16 mouse cellular contexts compared by ENCODE assay signal in the genomic region with DNA sequence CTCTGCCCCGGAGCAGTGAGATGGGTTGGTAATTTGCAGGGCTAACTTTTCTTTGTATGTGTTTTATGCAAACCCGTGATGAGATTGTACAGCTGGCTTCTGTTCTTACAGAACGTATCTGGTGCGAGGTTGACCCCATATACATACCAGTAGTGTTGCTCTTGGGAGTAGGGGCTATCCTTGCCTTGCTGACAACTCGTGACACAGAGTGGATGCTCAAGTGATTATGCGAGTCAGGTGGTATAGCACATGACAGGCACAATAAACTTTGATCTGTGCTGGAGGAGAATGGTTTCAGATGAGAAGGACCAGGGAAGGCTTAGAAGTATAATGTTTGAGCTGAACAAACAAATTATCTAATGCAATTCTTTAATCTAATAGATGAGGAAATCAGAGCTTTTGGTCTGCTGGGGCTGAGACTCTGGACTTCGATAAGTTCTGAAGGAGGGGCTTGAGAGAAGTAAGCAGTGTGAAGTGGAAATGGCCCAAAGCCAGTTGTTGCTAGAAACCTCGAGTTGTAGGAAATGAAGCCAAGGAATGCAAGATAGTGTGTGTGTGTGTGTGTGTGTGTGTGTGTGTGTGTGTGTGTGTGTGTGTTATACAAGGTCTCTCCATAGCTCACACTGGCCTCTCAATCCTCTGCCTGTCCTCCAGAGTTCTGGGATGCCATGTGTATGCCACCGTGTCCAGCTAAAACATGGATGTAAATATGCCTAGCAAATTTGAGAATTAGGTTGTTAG.
DNase-seq lines count a peak whose midpoint lies in the region; ATAC-seq and TF ChIP-seq lines count a peak whose summit lies in the region.
"Had no signal": no experiment of that assay in that cellular context is flagged by ENCODE, and none has a peak within 500 bp of the region (broad histone marks: within the 10 kb centered on the region; RNA-seq: fewer than 3 reads in every experiment).

No protein-coding gene starts in this region.

- H3K27me3 ChIP-seq in heart, embryonic 14.5 days (ENCODE audit: control insufficient read depth, insufficient read depth, low read length), result no peaks in the 10 kb centered on the region
- H3K27me3 ChIP-seq in MEL (ENCODE audit: control insufficient read depth in 1 of 2, insufficient read depth in 2 of 2, low read length in 2 of 2), result no peaks in the 10 kb centered on the region
- H3K27me3 ChIP-seq in lung, postnatal 0 days (replicated peaks; ENCODE audit: insufficient read depth, low read length), result no peaks in the 10 kb centered on the region
- no peaks in the 10 kb centered on the region for H3K27me3 ChIP-seq in hindbrain, embryonic 10.5 days (ENCODE audit: insufficient read depth, poor library complexity, severe bottlenecking)
- H3K27me3 ChIP-seq: limb, embryonic 15.5 days; neural tube, embryonic 13.5 days had no signal

- no peak for TF ChIP-seq EP300 in MEL (IDR thresholded peaks at IDR 0.05; ENCODE audit: low read depth in 1 of 2, low read length in 2 of 2)
- no peak for TF ChIP-seq EP300 in lung, postnatal 0 days (IDR thresholded peaks at IDR 0.05)

- no peak overlapping the region for H3K27ac ChIP-seq in heart, embryonic 14.5 days (replicated peaks in 1 of 2; ENCODE audit: control insufficient read depth in 1 of 2, insufficient read depth in 1 of 2, low read depth in 2 of 2, low read length in 2 of 2)
- no peak overlapping the region for H3K27ac ChIP-seq in MEL (ENCODE audit: control insufficient read depth, low read depth, low read length)
- H3K27ac ChIP-seq in lung, postnatal 0 days (ENCODE audit: low read length), result no peak overlapping the region
- H3K27ac ChIP-seq in hindbrain, embryonic 10.5 days, result no peak overlapping the region
- H3K27ac ChIP-seq: layer of hippocampus, adult 2 months; limb, embryonic 15.5 days; neural tube, embryonic 13.5 days had no signal

- TF ChIP-seq CTCF in MEL (IDR thresholded peaks at IDR 0.05 in 2 of 3, conservative IDR thresholded peaks at IDR 0.05 in 1 of 3; ENCODE audit: control insufficient read depth in 1 of 3, insufficient read depth in 1 of 3, low read depth in 2 of 3, low read length in 3 of 3, poor library complexity in 1 of 3, severe bottlenecking in 1 of 3), result no peak
- TF ChIP-seq CTCF in brain, embryonic 14.5 days (IDR thresholded peaks at IDR 0.05; ENCODE audit: borderline replicate concordance, extremely low read depth, insufficient read depth, insufficient read length), result no peak
- TF ChIP-seq CTCF in lung, postnatal 0 days (IDR thresholded peaks at IDR 0.05), result no peak

- H3K79me2 ChIP-seq in MEL (ENCODE audit: control insufficient read depth, insufficient read depth, low read length, poor library complexity), result no peaks in the 10 kb centered on the region

- no peak for TF ChIP-seq RAD21 in MEL (IDR thresholded peaks at IDR 0.05; ENCODE audit: low read depth, low read length)

- peak; percentile 38; the same call in 1 of the 2 replicates for ATAC-seq in heart, embryonic 14.5 days (ENCODE audit: insufficient number of reproducible peaks, insufficient read depth, low FRiP score, low read depth)
- peak; percentile 48 for ATAC-seq in lung, postnatal 0 days
- no peak for ATAC-seq in granulocyte monocyte progenitor cell, adult 5-6 weeks (replicated peaks; ENCODE audit: poor library complexity, severe bottlenecking)
- ATAC-seq: inflammation-experienced regulatory T-cells, adult 6 months had no signal

- no peaks in the 10 kb centered on the region for H3K9me3 ChIP-seq in heart, embryonic 14.5 days (ENCODE audit: control insufficient read depth, low read length)
- no peaks in the 10 kb centered on the region for H3K9me3 ChIP-seq in MEL (replicated peaks; ENCODE audit: insufficient read depth, low read length)
- H3K9me3 ChIP-seq in lung, postnatal 0 days (ENCODE audit: low read length), result no peaks in the 10 kb centered on the region
- no peaks in the 10 kb centered on the region for H3K9me3 ChIP-seq in hindbrain, embryonic 10.5 days
- H3K9me3 ChIP-seq: limb, embryonic 15.5 days; neural tube, embryonic 13.5 days had no signal

- H3K4me3 ChIP-seq in heart, embryonic 14.5 days (ENCODE audit: control insufficient read depth in 1 of 2, insufficient read depth in 1 of 2, low read depth in 1 of 2, low read length in 2 of 2), result no peak overlapping the region
- H3K4me3 ChIP-seq in MEL (ENCODE audit: control insufficient read depth in 1 of 2, insufficient read depth in 1 of 2, low read depth in 2 of 2, low read length in 2 of 2), result no peak overlapping the region
- H3K4me3 ChIP-seq in lung, postnatal 0 days (ENCODE audit: low read depth, low read length), result no peak overlapping the region
- no peak overlapping the region for H3K4me3 ChIP-seq in hindbrain, embryonic 10.5 days
- H3K4me3 ChIP-seq: erythroblast, embryonic 14.5 days; layer of hippocampus, adult 2 months; limb, embryonic 15.5 days; neural tube, embryonic 13.5 days had no signal

- DNase-seq in heart, adult 18-20 months, result no peak
- peak; percentile 19 for DNase-seq in MEL (ENCODE audit: low read depth, low spot score)
- peak; percentile 25 for DNase-seq in brain, embryonic 14.5 days (ENCODE audit: low read depth)
- peak; percentile 84 for DNase-seq in lung, postnatal 0 days (ENCODE audit: low spot score)
- DNase-seq in neural tube, embryonic 10.5 days (ENCODE audit: extremely low spot score, low spot score), result no peak
- no peak for DNase-seq in hindbrain, embryonic 10.5 days (ENCODE audit: low spot score)
- DNase-seq: cerebellum, adult 11 months; right cerebral cortex, postnatal 4 days; thymus, postnatal 4 days had no signal

- WGBS in heart, embryonic 14.5 days, result 45% methylated on average over 9 of the region's 9 CpGs
- 26% methylated on average over 9 of the region's 9 CpGs for WGBS in lung, postnatal 0 days
- WGBS in hindbrain, embryonic 10.5 days, result 87% methylated on average over 9 of the region's 9 CpGs

- H3K36me3 ChIP-seq in heart, embryonic 14.5 days (ENCODE audit: control insufficient read depth, insufficient read depth, low read length), result peaks cover 14% of the 10 kb centered on the region
- H3K36me3 ChIP-seq in MEL (ENCODE audit: control insufficient read depth in 1 of 2, insufficient read depth in 2 of 2, low read length in 2 of 2), result peaks cover 0 to 5% of the 10 kb centered on the region in 2 experiments; a peak in 3 of 4 replicates
- no peaks in the 10 kb centered on the region for H3K36me3 ChIP-seq in lung, postnatal 0 days (ENCODE audit: insufficient read depth, low read length)
- H3K36me3 ChIP-seq in hindbrain, embryonic 10.5 days, result peaks cover 12% of the 10 kb centered on the region

- no peak overlapping the region for H3K9ac ChIP-seq in heart, embryonic 14.5 days (ENCODE audit: low read length)
- no peak overlapping the region for H3K9ac ChIP-seq in MEL (ENCODE audit: control insufficient read depth, low read depth, low read length, poor library complexity, severe bottlenecking)
- H3K9ac ChIP-seq in lung, postnatal 0 days (replicated peaks; ENCODE audit: low read depth), result no peak overlapping the region
- H3K9ac ChIP-seq: limb, embryonic 15.5 days; neural tube, embryonic 13.5 days had no signal

- H3K4me1 ChIP-seq in heart, embryonic 14.5 days (ENCODE audit: control insufficient read depth in 2 of 2, insufficient read depth in 2 of 2, low read length in 2 of 2), result peaks cover 7 to 28% of the 10 kb centered on the region in 2 experiments
- H3K4me1 ChIP-seq in MEL (ENCODE audit: control insufficient read depth in 1 of 2, insufficient read depth in 2 of 2, low read length in 2 of 2), result peaks cover 0 to 11% of the 10 kb centered on the region in 2 experiments; a peak in 3 of 4 replicates
- H3K4me1 ChIP-seq in lung, postnatal 0 days (ENCODE audit: insufficient read depth, low read depth, low read length), result 0 out of 2 replicates have a peak, but pooled peaks cover 3% of the 10 kb centered on the region
- H3K4me1 ChIP-seq in hindbrain, embryonic 10.5 days (replicated peaks), result peaks cover 15% of the 10 kb centered on the region
- H3K4me1 ChIP-seq: limb, embryonic 15.5 days had no signal

- H3K4me2 ChIP-seq in heart, embryonic 14.5 days (ENCODE audit: low read length), result no peak overlapping the region
- H3K4me2 ChIP-seq in lung, postnatal 0 days (replicated peaks; ENCODE audit: low read depth, low read length), result no peak overlapping the region
- H3K4me2 ChIP-seq: limb, embryonic 15.5 days; neural tube, embryonic 13.5 days had no signal

- no peak for TF ChIP-seq POLR2A in MEL (IDR thresholded peaks at IDR 0.05; ENCODE audit: control insufficient read depth in 1 of 2, insufficient read depth in 1 of 2, low read depth in 1 of 2, low read length in 2 of 2, poor library complexity in 1 of 2)
- TF ChIP-seq POLR2A in brain, embryonic 14.5 days (IDR thresholded peaks at IDR 0.05; ENCODE audit: borderline replicate concordance, extremely low read depth, insufficient read depth, insufficient read length, poor library complexity, severe bottlenecking), result no peak

TF ChIP-seq in MEL, 35 proteins besides CTCF, POLR2A, EP300 and RAD21:
- TF ChIP-seq HCFC1 (IDR thresholded peaks at IDR 0.05; ENCODE audit: low read depth, low read length), result no peak
- TF ChIP-seq MAZ (IDR thresholded peaks at IDR 0.05; ENCODE audit: low read depth, low read length), result no peak
- TF ChIP-seq GABPA (IDR thresholded peaks at IDR 0.05; ENCODE audit: low read depth, low read length), result no peak
- no peak for TF ChIP-seq E2F4 (IDR thresholded peaks at IDR 0.05; ENCODE audit: borderline replicate concordance, low read depth, low read length)
- TF ChIP-seq MEF2A (IDR thresholded peaks at IDR 0.05; ENCODE audit: extremely low read depth, insufficient replicate concordance, low read depth, low read length, poor library complexity, severe bottlenecking), result no peak
- TF ChIP-seq USF1 (IDR thresholded peaks at IDR 0.05; ENCODE audit: low read depth, low read length), result no peak
- TF ChIP-seq ZKSCAN1 (IDR thresholded peaks at IDR 0.05; ENCODE audit: low read depth, low read length), result no peak
- no peak for TF ChIP-seq ZC3H11A (IDR thresholded peaks at IDR 0.05; ENCODE audit: low read depth, low read length)
- TF ChIP-seq TBP (IDR thresholded peaks at IDR 0.05; ENCODE audit: low read depth, low read length), result no peak
- TF ChIP-seq NRF1 (IDR thresholded peaks at IDR 0.05; ENCODE audit: insufficient read depth, low read depth, low read length, poor library complexity, severe bottlenecking), result no peak
- TF ChIP-seq POLR2AphosphoS2 (IDR thresholded peaks at IDR 0.05; ENCODE audit: low read length), result no peak
- no peak for TF ChIP-seq ELF1 (IDR thresholded peaks at IDR 0.05; ENCODE audit: low read depth, low read length)
- TF ChIP-seq MAX (IDR thresholded peaks at IDR 0.05; ENCODE audit: low read length), result no peak
- no peak for TF ChIP-seq ZNF384 (IDR thresholded peaks at IDR 0.05; ENCODE audit: low read depth, low read length)

Comparison
In these comparisons a context has a peak if more than half of its experiments do, and no peak if none do; other contexts are left out.
1. DNase-seq: peak in MEL (single experiment), brain, embryonic 14.5 days (single experiment) and lung, postnatal 0 days (single experiment); none in heart, adult 18-20 months (0 of 2), neural tube, embryonic 10.5 days (single experiment) and hindbrain, embryonic 10.5 days (single experiment).